10 mouse cellular contexts compared by ENCODE assay signal in the genomic region with DNA sequence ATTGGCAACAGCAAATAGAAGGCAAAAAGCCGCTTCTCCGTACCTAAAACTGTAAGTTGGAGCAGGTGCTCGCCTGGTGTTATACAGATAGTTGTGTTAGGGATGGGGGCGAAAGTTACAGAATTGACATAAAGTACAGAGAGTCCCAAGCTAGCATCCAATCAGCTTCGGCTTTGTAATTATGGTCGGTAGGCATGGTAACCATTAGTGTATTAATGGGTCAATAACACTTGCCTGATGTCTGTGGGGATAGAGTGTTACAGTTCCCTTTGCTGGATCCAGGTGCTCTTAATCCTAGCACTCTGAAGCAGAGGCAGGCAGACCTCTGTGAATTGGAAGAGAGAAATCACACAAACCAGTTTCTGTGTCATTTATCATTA. TPM values are rescaled to one million over a fixed set of nuclear protein-coding genes. Genes with fewer than 3 reads are reported as not detected.
DNase-seq lines count a peak whose midpoint lies in the region; ATAC-seq lines count a peak whose summit lies in the region.
"Had no signal": no experiment of that assay in that cellular context is flagged by ENCODE, and none has a peak within 500 bp of the region (broad histone marks: within the 10 kb centered on the region; RNA-seq: fewer than 3 reads in every experiment).

No protein-coding gene starts in this region.

- no peak for ATAC-seq in heart, embryonic 11.5 days (replicated peaks; ENCODE audit: insufficient number of reproducible peaks, low FRiP score, low TSS enrichment)
- no peak for ATAC-seq in forebrain, embryonic 14.5 days
- ATAC-seq in liver, embryonic 13.5 days (ENCODE audit: low read depth) = no peak
- ATAC-seq in monocyte, adult 5-6 weeks (replicated peaks; ENCODE audit: insufficient number of reproducible peaks, low FRiP score, low TSS enrichment, poor library complexity, severe bottlenecking) = no peak

- H3K9me3 ChIP-seq in heart, embryonic 11.5 days (replicated peaks; ENCODE audit: control insufficient read depth, low read length) = no peaks in the 10 kb centered on the region
- H3K9me3 ChIP-seq in forebrain, embryonic 14.5 days (replicated peaks; ENCODE audit: control insufficient read depth, low read length) = no peaks in the 10 kb centered on the region
- no peaks in the 10 kb centered on the region for H3K9me3 ChIP-seq in liver, embryonic 13.5 days (replicated peaks)

- 83% methylated on average over 6 of the region's 6 CpGs for WGBS in heart, embryonic 11.5 days (ENCODE audit: insufficient replicate concordance)
- WGBS in forebrain, embryonic 14.5 days = 82% methylated on average over 6 of the region's 6 CpGs
- 62% methylated on average over 6 of the region's 6 CpGs for WGBS in liver, embryonic 13.5 days (ENCODE audit: insufficient replicate concordance)

- H3K4me3 ChIP-seq in heart, embryonic 11.5 days (ENCODE audit: low read depth, low read length) = 0 out of 2 replicates have a peak overlapping the region, but pooled peaks have one; percentile 85
- H3K4me3 ChIP-seq in forebrain, embryonic 14.5 days (ENCODE audit: low read depth, low read length) = peak overlapping the region; percentile 51
- peak overlapping the region; percentile 80 for H3K4me3 ChIP-seq in liver, embryonic 13.5 days (replicated peaks)

- H3K36me3 ChIP-seq in heart, embryonic 11.5 days (ENCODE audit: control insufficient read depth, insufficient read depth, low read length) = no peaks in the 10 kb centered on the region
- no peaks in the 10 kb centered on the region for H3K36me3 ChIP-seq in forebrain, embryonic 14.5 days (ENCODE audit: control insufficient read depth, insufficient read depth, low read length)
- H3K36me3 ChIP-seq in liver, embryonic 13.5 days = no peaks in the 10 kb centered on the region

- H3K4me1 ChIP-seq in heart, embryonic 11.5 days (ENCODE audit: control insufficient read depth, insufficient read depth, low read length) = peaks cover 3% of the 10 kb centered on the region; the same call in 1 of the 2 replicates
- no peaks in the 10 kb centered on the region for H3K4me1 ChIP-seq in forebrain, embryonic 14.5 days (ENCODE audit: control insufficient read depth, insufficient read depth, low read length)
- H3K4me1 ChIP-seq in liver, embryonic 13.5 days (replicated peaks) = peaks cover 44% of the 10 kb centered on the region

- peak overlapping the region; percentile 82 for H3K4me2 ChIP-seq in heart, embryonic 11.5 days
- H3K4me2 ChIP-seq in forebrain, embryonic 14.5 days (ENCODE audit: low read length) = peak overlapping the region; percentile 52
- peak overlapping the region; percentile 78 for H3K4me2 ChIP-seq in liver, embryonic 13.5 days

- no peak overlapping the region for H3K27ac ChIP-seq in heart, embryonic 11.5 days (ENCODE audit: low read depth, low read length)
- no peak overlapping the region for H3K27ac ChIP-seq in forebrain, embryonic 14.5 days (ENCODE audit: low read depth, low read length)
- no peak overlapping the region for H3K27ac ChIP-seq in liver, embryonic 13.5 days

- H3K27me3 ChIP-seq in heart, embryonic 11.5 days (ENCODE audit: control insufficient read depth, insufficient read depth, low read length) = no peaks in the 10 kb centered on the region
- H3K27me3 ChIP-seq in forebrain, embryonic 14.5 days (replicated peaks; ENCODE audit: control insufficient read depth, insufficient read depth, low read length) = no peaks in the 10 kb centered on the region
- no peaks in the 10 kb centered on the region for H3K27me3 ChIP-seq in liver, embryonic 13.5 days

- DNase-seq in heart, adult 9 months (ENCODE audit: low spot score in 2 of 2) = no peak
- DNase-seq in CD4-positive helper T cell, adult 2 months (ENCODE audit: low read depth, low spot score) = peak; percentile 50
- no peak for DNase-seq in forebrain, embryonic 14.5 days (ENCODE audit: low spot score)
- DNase-seq in liver, embryonic 13.5 days = no peak
- no peak for DNase-seq in adrenal gland, adult (ENCODE audit: inconsistent age in 2 of 2, low spot score in 1 of 2)
- no peak for DNase-seq in layer of hippocampus, postnatal 14 days (ENCODE audit: low spot score in 2 of 2)
- DNase-seq: right cerebral cortex, postnatal 25 days had no signal

- H3K9ac ChIP-seq in heart, embryonic 11.5 days (ENCODE audit: low read depth, low read length) = no peak overlapping the region
- H3K9ac ChIP-seq in forebrain, embryonic 14.5 days (ENCODE audit: low read length) = no peak overlapping the region
- H3K9ac ChIP-seq in liver, embryonic 13.5 days = peak overlapping the region; percentile 83; the same call in 1 of the 2 replicates

RNA-seq across cellular contexts. Expression of gene Klrb1b, which starts 10.8 kb away (rescaled TPM):
- polyA plus RNA-seq in heart, embryonic 11.5 days (2014; fragmentation: Nextera tagmentation; extraction: Ambion mirVana) = not detected in 2 replicates
- polyA plus RNA-seq in forebrain, embryonic 14.5 days (2014; fragmentation: Nextera tagmentation; extraction: Ambion mirVana) = not detected in 2 replicates
- 0.09 TPM in 1 of 2 replicates, not detected in the other for polyA plus RNA-seq in liver, embryonic 13.5 days (2015; fragmentation: Nextera tagmentation; extraction: Ambion mirVana)
- total RNA-seq in layer of hippocampus, postnatal 14 days (2021) = not detected
- total RNA-seq in monocyte, adult 5-6 weeks (2017) = 99.8 to 219 TPM (median 100 TPM) in 3 replicates

RNA-seq across cellular contexts. Expression of gene Gm44511, which starts 10.8 kb away (rescaled TPM):
- polyA plus RNA-seq in heart, embryonic 11.5 days (2014; fragmentation: Nextera tagmentation; extraction: Ambion mirVana) = not detected in 2 replicates
- polyA plus RNA-seq in forebrain, embryonic 14.5 days (2014; fragmentation: Nextera tagmentation; extraction: Ambion mirVana) = not detected in 2 replicates
- 0.20 TPM in 1 of 2 replicates, not detected in the other for polyA plus RNA-seq in liver, embryonic 13.5 days (2015; fragmentation: Nextera tagmentation; extraction: Ambion mirVana)
- total RNA-seq in layer of hippocampus, postnatal 14 days (2021) = not detected
- 0.57 TPM in 1 of 3 replicates, not detected in the others for total RNA-seq in monocyte, adult 5-6 weeks (2017)
- polyA plus RNA-seq: limb, embryonic 14.5 days had no signal

RNA-seq across cellular contexts. Expression of gene Klrb1c, which starts 47.9 kb away (rescaled TPM):
- polyA plus RNA-seq in heart, embryonic 11.5 days (2014; fragmentation: Nextera tagmentation; extraction: Ambion mirVana) = not detected in 2 replicates
- polyA plus RNA-seq in forebrain, embryonic 14.5 days (2014; fragmentation: Nextera tagmentation; extraction: Ambion mirVana) = not detected in 2 replicates
- 0.08 and 0.10 TPM in 2 replicates for polyA plus RNA-seq in liver, embryonic 13.5 days (2015; fragmentation: Nextera tagmentation; extraction: Ambion mirVana)
- not detected for total RNA-seq in layer of hippocampus, postnatal 14 days (2021)
- total RNA-seq in monocyte, adult 5-6 weeks (2017) = 160 to 719 TPM (median 207 TPM) in 3 replicates

RNA-seq across cellular contexts. Expression of gene Clec2i, which starts 50.4 kb away (rescaled TPM):
- polyA plus RNA-seq in heart, embryonic 11.5 days (2014; fragmentation: Nextera tagmentation; extraction: Ambion mirVana) = not detected in 2 replicates
- polyA plus RNA-seq in forebrain, embryonic 14.5 days (2014; fragmentation: Nextera tagmentation; extraction: Ambion mirVana) = not detected in 2 replicates
- polyA plus RNA-seq in liver, embryonic 13.5 days (2015; fragmentation: Nextera tagmentation; extraction: Ambion mirVana) = 0.09 and 0.16 TPM in 2 replicates
- total RNA-seq in layer of hippocampus, postnatal 14 days (2021) = under 1 TPM in 1 of 2 experiments, not detected in 1; 0.23 TPM
- 129 to 160 TPM (median 147 TPM) in 3 replicates for total RNA-seq in monocyte, adult 5-6 weeks (2017)

RNA-seq across cellular contexts. Expression of gene BC035044, which starts 54.0 kb away (rescaled TPM):
- polyA plus RNA-seq in heart, embryonic 11.5 days (2014; fragmentation: Nextera tagmentation; extraction: Ambion mirVana) = 0.69 and 0.73 TPM in 2 replicates
- 0.52 and 0.65 TPM in 2 replicates for polyA plus RNA-seq in forebrain, embryonic 14.5 days (2014; fragmentation: Nextera tagmentation; extraction: Ambion mirVana)
- 6.9 and 7.6 TPM in 2 replicates for polyA plus RNA-seq in liver, embryonic 13.5 days (2015; fragmentation: Nextera tagmentation; extraction: Ambion mirVana)
- total RNA-seq in layer of hippocampus, postnatal 14 days (2021) = 1 to 10 TPM; 1.3 to 1.4 TPM
- 29.0 to 64.0 TPM (median 51.6 TPM) in 3 replicates for total RNA-seq in monocyte, adult 5-6 weeks (2017)
